Mouse (Mus musculus) liver, adult 2 months (tissue): ENCODE measurements around the gene Srd5a3.

ENCODE experiments used
- CTCF ChIP-seq: fragments of 200-500 bp; IDR thresholded peaks from 2 replicates; pipeline ENCODE4 v1.5.1; 2011; ENCODE audit warnings: low read depth, low read length, control low read depth
- POLR2A ChIP-seq: fragments of 200-500 bp; IDR thresholded peaks from 2 replicates; pipeline ENCODE4 v1.6.1; 2011; ENCODE audit warnings: low read length, control low read depth; ENCODE audit not compliant: insufficient read depth; ENCODE audit errors: extremely low read depth

DNA sequence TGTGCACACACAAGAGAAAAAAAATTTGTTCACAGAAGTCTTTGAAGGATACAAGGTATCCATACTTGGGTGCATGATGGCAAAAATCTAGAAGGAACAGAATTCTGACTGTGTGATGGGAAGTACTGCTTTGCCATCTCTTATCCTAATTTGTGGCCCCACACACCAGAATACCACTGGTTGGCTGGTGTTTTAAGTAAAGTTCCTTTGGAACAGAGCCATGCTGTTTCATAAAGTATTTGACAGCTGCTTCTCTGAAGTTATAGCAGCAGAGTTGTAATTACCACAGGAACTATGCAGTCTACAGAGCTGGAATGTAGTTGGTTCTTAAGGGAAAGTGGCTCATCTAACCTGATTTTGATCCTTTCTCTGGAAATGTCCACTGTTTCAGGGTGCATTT is 53.0 kb downstream of the Srd5a3 start:
- TF ChIP-seq POLR2A, result no peak
- TF ChIP-seq CTCF, result no peak
